Mouse (Mus musculus): Measurements from ENCODE around the gene Npcd.

- TF ChIP-seq CTCF (IDR thresholded peaks at IDR 0.05; ENCODE audit: insufficient read depth, low read length) (no peak), POLR2A (IDR thresholded peaks at IDR 0.05; ENCODE audit: borderline replicate concordance, extremely low read depth, low read depth, low read length) (no peak)
Observed at GRCm38 (mm10) chr15:79796256-79796655, 37.8 kb downstream of the Npcd start.

Measured in lung, adult 2 months (tissue).